Mouse (Mus musculus) cerebellum, adult 2 months (tissue): ENCODE results near the gene Wasf2. TPM values are rescaled to one million over a fixed set of nuclear protein-coding genes. Genes with fewer than 3 reads are reported as not detected.

Source experiments
- DNase-seq, 2 experiments: peaks; one replicate each; pipeline ENCODE4 v3.0.0; 2021
- H3K27ac ChIP-seq: fragments of 200-500 bp; 2 replicates; pipeline ENCODE4 v1.5.1; 2012; ENCODE audit warnings: low read length, control low read depth, inconsistent platforms; ENCODE audit not compliant: insufficient read depth
- H3K27me3 ChIP-seq: fragments of 200-500 bp; 2 replicates; pipeline ENCODE4 v1.6.1; 2012; ENCODE audit warnings: inconsistent platforms, mild to moderate bottlenecking, low read length, moderate library complexity; ENCODE audit not compliant: control insufficient read depth, insufficient read depth
- H3K4me1 ChIP-seq: fragments of 200-500 bp; 2 replicates; pipeline ENCODE4 v1.6.1; 2011; ENCODE audit warnings: low read length; ENCODE audit not compliant: control insufficient read depth, insufficient read depth
- H3K4me3 ChIP-seq: fragments of 200-500 bp; replicated peaks from 2 replicates; pipeline ENCODE3; 2011; ENCODE audit warnings: mild to moderate bottlenecking, low read depth, low read length, control low read depth; ENCODE audit not compliant: insufficient read depth
- CTCF ChIP-seq: fragments of 200-500 bp; IDR thresholded peaks from 2 replicates; pipeline ENCODE4 v1.5.1; 2011; ENCODE audit warnings: low read depth, mild to moderate bottlenecking, control low read depth, low read length, moderate library complexity, borderline replicate concordance; ENCODE audit not compliant: insufficient read depth
- POLR2A ChIP-seq: fragments of 200-500 bp; IDR thresholded peaks from 2 replicates; pipeline ENCODE4 v1.6.1; 2011; ENCODE audit warnings: low read length, control low read depth, borderline replicate concordance; ENCODE audit not compliant: insufficient read depth
- WGBS: fragments of 180-500 bp; shearing (Covaris S2); methylation state at CpG from one replicate; pipeline ENCODE4 v1.1.7; 2018; 5-methylcytosine and 5-hydroxymethylcytosine counted together
- polyA plus RNA-seq: library from polyadenylated mRNA; depleted of rRNA; stranded (reverse); fragments of >200 nt; gene quantifications from 2 replicates; pipeline ENCODE4 v1.2.3, GENCODE M21; 2012

Gene Wasf2
- polyA plus RNA-seq, 1 experiment = 16.3 TPM

DNA sequence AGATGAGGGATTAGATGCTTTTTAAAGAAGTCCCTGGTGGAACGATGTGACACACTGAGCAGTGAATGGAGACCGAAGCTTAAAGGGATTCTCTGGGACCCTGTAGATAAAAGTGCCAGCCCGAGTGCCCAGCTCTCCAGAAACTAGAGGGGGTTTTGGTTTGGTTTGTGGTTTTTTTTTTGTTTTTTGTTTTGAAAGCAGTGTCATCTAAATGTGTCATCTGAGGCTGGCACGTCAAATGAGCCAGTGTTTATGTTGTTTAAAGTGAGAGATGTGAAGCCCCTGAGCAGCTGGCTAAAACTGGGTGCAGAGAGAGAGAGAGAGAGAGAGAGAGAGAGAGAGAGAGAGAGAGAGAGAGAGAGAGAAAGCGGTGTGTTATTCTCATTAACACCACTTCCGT lies 31.9 kb downstream of the Wasf2 start:
- TF ChIP-seq POLR2A = no peak
- TF ChIP-seq CTCF = no peak
- WGBS = 84% methylated on average over 6 of the region's 6 CpGs
- no peak for DNase-seq
- no peak overlapping the region for H3K4me3 ChIP-seq
- H3K27ac ChIP-seq = no peak overlapping the region
- peaks cover 6% of the 10 kb centered on the region for H3K4me1 ChIP-seq
- H3K27me3 ChIP-seq = no peaks in the 10 kb centered on the region

DNA sequence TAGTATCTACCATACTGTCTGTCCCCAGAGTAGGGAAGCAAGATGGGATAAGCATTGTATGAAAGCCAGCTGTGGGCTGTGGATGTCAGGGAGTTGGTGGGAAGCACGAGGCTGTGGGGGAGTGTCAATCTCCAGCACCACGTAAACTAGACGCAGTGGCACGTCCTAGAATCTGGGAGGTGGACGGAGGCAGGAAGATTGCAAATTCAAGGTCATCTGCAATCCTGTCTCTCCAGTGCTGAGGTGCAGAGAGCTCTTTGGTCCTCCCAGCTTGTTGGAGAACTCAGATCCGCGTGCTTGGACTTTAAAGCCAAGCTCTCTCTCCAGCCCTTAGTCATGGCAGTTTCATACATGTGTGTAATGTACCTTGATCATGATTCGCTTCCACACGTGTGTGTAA lies 36.5 kb downstream of the Wasf2 start:
- H3K27me3 ChIP-seq = no peaks in the 10 kb centered on the region
- DNase-seq = no peak
- no peaks in the 10 kb centered on the region for H3K4me1 ChIP-seq
- no peak overlapping the region for H3K4me3 ChIP-seq
- no peak overlapping the region for H3K27ac ChIP-seq
- WGBS = 93% methylated on average over 9 of the region's 9 CpGs
- no peak for TF ChIP-seq CTCF
- no peak for TF ChIP-seq POLR2A

DNA sequence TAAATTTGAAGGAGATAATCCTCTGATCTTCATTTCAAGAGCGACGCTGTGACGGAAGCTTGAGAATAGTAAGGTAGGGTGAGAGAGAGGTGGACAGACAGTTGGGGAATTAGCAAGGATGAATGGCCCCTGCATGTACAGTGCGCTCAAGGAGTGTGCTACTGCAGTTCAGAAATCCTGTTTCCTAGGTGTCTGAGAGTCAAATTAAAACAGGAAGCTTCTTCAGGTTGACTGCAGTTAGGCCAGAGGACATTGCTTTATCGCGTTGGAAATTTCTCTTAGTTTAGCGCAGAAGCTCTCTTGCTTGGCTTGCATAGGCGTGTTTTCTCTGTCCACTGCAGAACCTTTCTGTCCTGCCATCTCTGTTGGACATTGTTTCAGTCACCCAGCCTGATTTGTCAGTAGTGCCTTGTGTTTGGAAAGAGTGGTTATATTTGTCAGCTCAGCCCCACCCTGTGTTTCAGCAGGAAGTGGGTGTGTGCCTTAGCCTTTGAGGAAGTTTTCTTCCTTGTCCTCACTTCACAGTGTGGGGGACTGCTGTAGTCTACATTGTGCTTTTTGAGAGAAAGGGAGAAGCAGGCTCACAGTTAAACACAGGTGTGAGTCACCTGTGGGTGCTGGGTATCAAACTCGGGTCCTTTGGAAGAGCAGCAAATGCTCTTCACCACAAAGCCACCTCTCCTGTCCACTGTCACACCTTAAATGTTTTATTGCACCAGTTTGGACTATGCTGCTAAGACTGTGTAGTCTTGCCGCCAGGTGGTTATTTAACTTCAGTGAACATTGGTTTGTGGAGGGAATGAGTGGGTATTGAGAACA lies 39.1 kb downstream of the Wasf2 start:
- peaks cover 3% of the 10 kb centered on the region; the same call in 1 of the 2 replicates for H3K4me1 ChIP-seq
- no peaks in the 10 kb centered on the region for H3K27me3 ChIP-seq
- H3K27ac ChIP-seq = no peak overlapping the region; the same call in 1 of the 2 replicates
- 87% methylated on average over 10 of the region's 10 CpGs for WGBS
- TF ChIP-seq POLR2A (no peak), CTCF (no peak)
- DNase-seq = no peak
- no peak overlapping the region for H3K4me3 ChIP-seq

DNA sequence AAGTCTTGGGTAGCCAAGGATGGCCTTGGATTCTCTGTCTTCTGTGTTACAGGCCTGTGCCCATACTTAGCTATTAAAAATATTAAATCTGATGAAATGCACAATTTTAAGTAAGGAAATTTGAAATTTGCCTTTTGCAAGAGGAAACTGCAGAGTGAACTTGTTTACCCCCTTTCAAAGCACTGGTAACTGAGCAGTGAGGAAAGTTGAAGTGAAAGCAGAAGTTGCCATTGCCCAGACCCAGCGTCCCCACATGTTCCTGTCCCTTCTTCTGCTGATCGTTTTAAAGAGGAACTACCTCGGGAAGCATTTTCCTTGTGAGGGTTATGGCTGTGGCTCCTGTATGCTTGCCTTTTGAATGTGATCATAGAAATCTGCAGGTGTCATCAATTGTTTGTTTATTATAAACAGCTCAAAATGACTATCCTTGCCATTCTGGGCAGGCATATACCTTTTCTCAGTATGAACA lies 39.8 kb downstream of the Wasf2 start:
- H3K4me1 ChIP-seq = peaks cover 3% of the 10 kb centered on the region; the same call in 1 of the 2 replicates
- TF ChIP-seq POLR2A = no peak
- TF ChIP-seq CTCF = no peak
- no peak overlapping the region for H3K27ac ChIP-seq
- no peaks in the 10 kb centered on the region for H3K27me3 ChIP-seq
- 49% methylated on average over 3 of the region's 3 CpGs for WGBS
- H3K4me3 ChIP-seq = no peak overlapping the region
- no peak for DNase-seq

DNA sequence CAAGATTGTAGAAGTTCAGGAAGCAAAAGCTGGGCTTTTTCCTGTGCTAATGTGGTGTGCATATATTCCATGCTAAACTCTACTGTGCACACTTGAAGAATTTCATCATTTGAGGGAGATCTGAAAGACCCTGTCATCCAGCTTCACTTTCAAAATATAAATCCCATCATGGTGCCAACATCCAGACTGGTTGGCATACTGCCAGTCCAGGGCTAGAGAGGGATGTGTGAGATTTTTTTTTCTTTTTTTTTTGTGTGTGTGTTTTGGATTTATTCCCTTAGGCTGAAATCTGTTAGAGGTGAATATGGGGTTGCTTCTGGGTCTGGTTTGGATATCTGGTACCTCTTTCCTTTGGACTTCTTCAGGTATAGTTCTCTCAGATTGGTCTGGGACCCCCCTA lies 40.3 kb downstream of the Wasf2 start:
- no peaks in the 10 kb centered on the region for H3K27me3 ChIP-seq
- no peak overlapping the region for H3K4me3 ChIP-seq
- peaks cover 4% of the 10 kb centered on the region for H3K4me1 ChIP-seq
- DNase-seq = no peak
- H3K27ac ChIP-seq = no peak overlapping the region
- no peak for TF ChIP-seq POLR2A
- no peak for TF ChIP-seq CTCF

DNA sequence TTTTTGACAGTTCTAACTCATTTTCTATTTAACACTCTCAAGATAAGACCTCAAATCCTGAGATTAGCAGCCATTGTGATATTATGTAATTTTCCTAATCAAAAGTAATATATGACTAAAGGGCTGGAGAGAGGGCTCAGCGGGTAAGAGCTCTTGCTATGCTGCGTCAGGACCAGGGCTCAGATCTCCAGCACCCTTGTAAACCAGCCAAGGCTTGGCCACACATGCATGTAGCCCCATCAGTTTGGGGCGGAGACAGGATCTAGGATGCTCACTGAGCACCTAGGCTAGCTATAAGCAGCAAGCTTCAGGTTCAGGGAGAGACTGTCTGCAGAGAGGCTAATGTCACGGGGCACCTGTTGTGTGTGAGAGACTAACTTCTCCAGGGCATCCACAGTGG lies 42.1 kb downstream of the Wasf2 start:
- DNase-seq = no peak

DNA sequence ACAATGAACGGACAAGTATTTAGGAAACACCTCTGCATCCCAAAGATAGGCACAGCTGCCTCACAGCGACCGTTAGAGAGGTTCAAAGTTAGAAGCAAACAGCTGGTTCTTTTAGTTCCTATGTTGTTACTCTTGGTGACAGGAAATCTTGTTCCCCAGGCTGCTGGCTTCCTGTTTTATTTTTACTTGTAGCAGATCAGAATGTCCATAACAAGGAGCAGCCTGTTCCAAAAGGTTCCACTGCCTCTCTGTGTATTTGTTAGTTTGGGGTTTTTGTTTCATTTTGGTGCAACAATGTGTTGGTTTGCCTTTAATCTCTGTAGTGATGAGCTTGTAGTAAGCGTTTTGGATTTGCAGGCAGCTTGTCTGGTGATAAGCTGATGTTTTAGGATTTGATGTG lies 44.1 kb downstream of the Wasf2 start:
- no peak for TF ChIP-seq CTCF
- no peak for TF ChIP-seq POLR2A
- Histone ChIP-seq H3K4me1 (peaks cover 18% of the 10 kb centered on the region), H3K27ac (no peak overlapping the region), H3K27me3 (no peaks in the 10 kb centered on the region), H3K4me3 (no peak overlapping the region)
- no peak for DNase-seq
- WGBS = 85% methylated on average over 4 of the region's 4 CpGs

More for the DNA sequence above, 42.1 kb downstream of the Wasf2 start:
- Histone ChIP-seq H3K27me3 (no peaks in the 10 kb centered on the region), H3K4me3 (no peak overlapping the region), H3K4me1 (peaks cover 18% of the 10 kb centered on the region), H3K27ac (no peak overlapping the region)
- TF ChIP-seq CTCF = no peak
- TF ChIP-seq POLR2A = no peak
- 78% methylated on average over 4 of the region's 4 CpGs for WGBS

DNA sequence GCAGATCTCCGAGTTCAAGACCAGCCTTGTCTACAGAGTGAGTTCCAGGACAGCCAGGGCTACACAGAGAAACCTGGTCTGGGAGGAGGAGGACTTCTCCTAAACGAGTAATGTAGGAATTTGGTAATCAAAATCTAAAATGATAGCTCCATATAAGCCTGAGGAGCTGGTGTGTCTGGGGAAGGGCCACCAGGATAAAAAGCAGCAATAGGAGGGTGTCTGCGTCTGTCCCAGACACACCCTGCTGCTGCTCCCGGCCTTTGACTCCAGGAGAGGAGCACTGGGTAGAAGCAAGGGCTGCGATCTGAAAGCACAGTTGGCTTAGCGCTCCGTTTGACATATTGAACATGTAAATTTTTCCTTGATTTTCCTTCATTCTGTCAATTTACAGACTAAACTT lies 45.0 kb downstream of the Wasf2 start:
- TF ChIP-seq POLR2A (no peak), CTCF (no peak)
- no peak overlapping the region for H3K27ac ChIP-seq
- DNase-seq = no peak
- WGBS = 88% methylated on average over 7 of the region's 7 CpGs
- H3K27me3 ChIP-seq = no peaks in the 10 kb centered on the region
- peaks cover 18% of the 10 kb centered on the region for H3K4me1 ChIP-seq
- no peak overlapping the region for H3K4me3 ChIP-seq
